Mouse (Mus musculus) embryonic facial prominence, embryonic 14.5 days (tissue): ENCODE results near the gene Brsk1. TPM values are rescaled to one million over a fixed set of nuclear protein-coding genes. Genes with fewer than 3 reads are reported as not detected.
A peak's percentile ranks its signal among the peaks of the same experiment; 100 is the strongest.

Experiments
- ATAC-seq: fragments of 200-750 bp; cut with Nextera tagmentation; 2 replicates; pipeline ENCODE4 v1.8.0; 2017; ENCODE audit warnings: low read depth, moderate number of reproducible peaks, moderate TSS enrichment
- DNase-seq: peaks from one replicate; pipeline ENCODE4 v3.0.0-alpha.2; 2015; ENCODE audit warnings: low spot score
- H3K27ac ChIP-seq: fragments of 300-500 bp; sonication (generic); replicated peaks from 2 replicates; pipeline ENCODE4 v1.5.1; 2014; ENCODE audit warnings: low read depth, mild to moderate bottlenecking, low read length, moderate library complexity
- H3K27me3 ChIP-seq: fragments of 300-500 bp; sonication (generic); replicated peaks from 2 replicates; pipeline ENCODE4 v1.6.1; 2014; ENCODE audit warnings: low read length; ENCODE audit not compliant: control insufficient read depth, insufficient read depth
- H3K36me3 ChIP-seq: fragments of 300-500 bp; sonication (generic); 2 replicates; pipeline ENCODE4 v1.6.1; 2014; ENCODE audit warnings: low read length, mixed read lengths; ENCODE audit not compliant: control insufficient read depth, insufficient read depth
- H3K4me1 ChIP-seq: fragments of 300-500 bp; sonication (generic); 2 replicates; pipeline ENCODE4 v1.6.1; 2014; ENCODE audit warnings: antibody characterized with exemption, low read length; ENCODE audit not compliant: control insufficient read depth, insufficient read depth
- H3K4me2 ChIP-seq: fragments of 300-500 bp; sonication (generic); 2 replicates; pipeline ENCODE4 v1.6.1; 2014; ENCODE audit warnings: low read depth, mild to moderate bottlenecking, low read length, moderate library complexity, mixed read lengths
- H3K4me3 ChIP-seq: fragments of 300-500 bp; sonication (generic); 2 replicates; pipeline ENCODE4 v1.5.1; 2014; ENCODE audit warnings: low read depth, mild to moderate bottlenecking, low read length
- H3K9ac ChIP-seq: fragments of 300-500 bp; sonication (generic); 2 replicates; pipeline ENCODE4 v1.6.1; 2014; ENCODE audit warnings: low read depth, mild to moderate bottlenecking, low read length, moderate library complexity, mixed read lengths
- H3K9me3 ChIP-seq: fragments of 300-500 bp; sonication (generic); 2 replicates; pipeline ENCODE4 v1.6.1; 2016; ENCODE audit warnings: low read length; ENCODE audit not compliant: control insufficient read depth
- WGBS: fragments of 180-500 bp; shearing (Covaris S2); extraction: QIAGEN DNeasy Blood & Tissue Kit; methylation state at CpG from one replicate; pipeline ENCODE4 v1.1.7; 2014; 5-methylcytosine and 5-hydroxymethylcytosine counted together
- polyA plus RNA-seq: library from polyadenylated mRNA; unstranded; fragments of >200 nt; fragmentation: Nextera tagmentation; extraction: Ambion mirVana; gene quantifications from 2 replicates; pipeline ENCODE4 v1.2.1, GENCODE M21; 2014

Brsk1 gene
- polyA plus RNA-seq, 1 experiment from 2014 or later, result 1.6 TPM

DNA sequence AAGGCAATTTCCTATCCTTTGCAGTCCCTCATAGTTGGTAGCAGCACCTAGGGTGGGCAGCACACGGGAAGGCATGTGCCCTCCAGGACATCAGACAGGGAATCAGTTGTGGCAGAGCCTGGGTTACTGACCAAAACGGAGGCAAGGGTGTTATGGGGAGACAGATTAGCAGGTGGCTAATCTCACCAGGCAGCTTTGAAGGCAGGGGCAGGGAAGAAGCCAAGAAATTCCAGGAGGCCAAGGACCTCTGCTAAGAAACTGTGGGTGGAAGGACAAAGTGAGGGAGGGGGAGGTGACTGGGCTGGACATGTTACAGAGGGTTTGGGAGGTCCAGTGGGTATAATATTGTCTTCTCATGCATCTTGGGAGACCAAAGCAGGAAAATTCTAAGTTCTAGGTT is 53.0 kb downstream of the Brsk1 start:
- WGBS, result 66% methylated on average over 2 of the region's 2 CpGs
- no peak overlapping the region for H3K9ac ChIP-seq
- H3K27ac ChIP-seq, result no peak overlapping the region
- no peaks in the 10 kb centered on the region for H3K9me3 ChIP-seq
- no peak for ATAC-seq
- H3K4me2 ChIP-seq, result no peak overlapping the region
- peaks cover 18% of the 10 kb centered on the region for H3K4me1 ChIP-seq
- no peak overlapping the region for H3K4me3 ChIP-seq
- DNase-seq, result no peak
- no peaks in the 10 kb centered on the region for H3K27me3 ChIP-seq
- H3K36me3 ChIP-seq, result peaks cover 48% of the 10 kb centered on the region

DNA sequence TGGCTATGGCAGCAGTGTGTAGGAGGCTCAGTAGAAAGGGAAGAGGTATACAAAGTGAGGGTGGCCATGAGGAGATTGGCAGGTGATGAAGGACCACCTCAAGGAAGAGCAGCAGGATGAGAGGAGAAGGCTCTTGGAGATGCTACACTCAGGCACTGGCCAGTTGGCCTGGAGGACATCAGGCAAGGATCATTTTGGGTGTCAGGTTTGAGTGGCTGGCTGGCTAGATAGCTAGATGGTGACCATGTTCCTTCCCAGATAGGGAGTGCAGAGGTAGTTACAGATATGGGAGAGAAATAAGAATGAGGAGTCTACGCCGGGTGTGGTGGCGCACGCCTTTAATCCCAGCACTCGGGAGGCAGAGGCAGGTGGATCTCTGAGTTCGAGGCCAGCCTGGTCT is 54.5 kb downstream of the Brsk1 start:
- no peak overlapping the region for H3K9ac ChIP-seq
- DNase-seq (no peak), ATAC-seq (no peak)
- WGBS, result 95% methylated on average over 6 of the region's 6 CpGs
- H3K4me2 ChIP-seq, result no peak overlapping the region
- no peaks in the 10 kb centered on the region for H3K9me3 ChIP-seq
- no peaks in the 10 kb centered on the region for H3K27me3 ChIP-seq
- H3K4me3 ChIP-seq, result no peak overlapping the region
- no peak overlapping the region for H3K27ac ChIP-seq
- peaks cover 48% of the 10 kb centered on the region for H3K36me3 ChIP-seq
- H3K4me1 ChIP-seq, result peaks cover 13% of the 10 kb centered on the region

DNA sequence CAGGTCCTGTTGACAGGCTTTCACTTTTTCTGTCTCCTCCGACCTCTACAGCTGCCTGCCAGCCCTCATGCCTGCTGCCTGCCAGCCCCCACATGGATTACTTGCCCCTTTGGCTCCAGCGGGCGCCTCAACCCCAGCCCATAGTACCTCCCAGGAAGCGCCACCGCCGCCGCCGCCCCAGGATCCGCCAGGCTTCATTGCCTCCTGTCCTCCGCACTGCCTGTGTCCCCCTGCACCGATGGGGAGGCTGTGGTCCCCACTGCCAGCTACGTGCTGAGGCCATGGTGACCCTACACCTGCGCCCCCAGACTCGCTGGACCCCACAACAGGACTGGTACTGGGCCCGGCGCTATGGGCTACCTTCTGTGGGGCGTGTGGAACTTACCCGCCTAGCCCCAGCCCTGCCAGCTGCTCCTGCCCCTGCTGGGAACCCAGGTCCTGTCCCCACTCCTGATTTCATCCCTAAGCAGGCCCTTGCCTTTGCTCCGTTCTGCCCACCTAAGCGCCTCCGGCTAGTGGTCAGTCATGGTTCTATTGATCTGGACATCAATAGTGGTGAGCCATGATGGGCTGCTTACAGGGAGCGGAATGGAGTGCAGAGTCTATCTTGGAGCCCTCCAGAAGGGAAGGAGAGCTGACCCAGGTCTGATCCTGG is 56.0 kb downstream of the Brsk1 start:
- no peaks in the 10 kb centered on the region for H3K9me3 ChIP-seq
- DNase-seq, result no peak
- H3K4me2 ChIP-seq, result no peak overlapping the region
- no peak overlapping the region for H3K4me3 ChIP-seq
- peaks cover 5% of the 10 kb centered on the region; the same call in 1 of the 2 replicates for H3K4me1 ChIP-seq
- no peak overlapping the region for H3K27ac ChIP-seq
- no peaks in the 10 kb centered on the region for H3K27me3 ChIP-seq
- WGBS, result 82% methylated on average over 22 of the region's 22 CpGs
- no peak overlapping the region for H3K9ac ChIP-seq
- H3K36me3 ChIP-seq, result peaks cover 48% of the 10 kb centered on the region
- no peak for ATAC-seq

DNA sequence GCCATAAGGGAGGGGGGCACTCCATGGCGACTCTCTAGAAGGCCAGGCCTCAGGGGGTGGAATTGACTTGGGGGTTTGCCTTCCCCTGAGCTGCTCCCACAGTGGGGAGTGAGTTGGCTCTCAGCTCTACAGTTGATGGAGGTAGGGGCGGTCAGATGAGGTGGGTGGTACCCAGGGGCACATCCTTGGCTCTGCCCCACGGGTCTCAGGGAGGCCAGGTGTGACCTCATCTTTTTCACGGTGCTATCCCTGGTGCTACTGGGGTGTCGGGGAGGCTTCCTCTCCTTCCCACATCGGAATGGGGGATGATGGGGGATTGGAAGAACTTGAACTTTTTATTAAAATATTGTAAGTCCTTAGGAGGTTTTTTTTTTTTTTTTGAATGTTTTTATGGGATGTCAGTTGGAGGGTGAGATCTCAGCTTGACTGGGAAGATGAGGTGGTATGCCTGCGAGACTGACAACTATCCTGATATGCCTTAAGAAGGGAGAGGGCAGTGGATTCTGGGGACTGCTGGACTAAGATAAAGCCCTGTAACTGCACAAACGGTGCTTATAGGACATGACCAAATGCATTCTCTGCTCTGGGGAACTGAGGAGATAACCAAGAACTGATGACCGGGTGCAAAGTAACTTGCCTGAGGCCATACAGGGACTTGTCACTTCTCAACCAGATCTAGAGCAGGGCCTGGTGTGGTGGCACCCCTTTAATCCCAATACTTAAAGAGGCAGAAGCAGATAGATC is 56.9 kb downstream of the Brsk1 start:
- no peaks in the 10 kb centered on the region for H3K27me3 ChIP-seq
- peaks cover 9% of the 10 kb centered on the region for H3K4me1 ChIP-seq
- H3K9me3 ChIP-seq, result no peaks in the 10 kb centered on the region
- ATAC-seq, result no peak
- no peak overlapping the region for H3K27ac ChIP-seq
- 79% methylated on average over 8 of the region's 9 CpGs for WGBS
- no peak overlapping the region for H3K9ac ChIP-seq
- no peak overlapping the region for H3K4me2 ChIP-seq
- peaks cover 42% of the 10 kb centered on the region for H3K36me3 ChIP-seq
- no peak overlapping the region for H3K4me3 ChIP-seq
- no peak for DNase-seq

DNA sequence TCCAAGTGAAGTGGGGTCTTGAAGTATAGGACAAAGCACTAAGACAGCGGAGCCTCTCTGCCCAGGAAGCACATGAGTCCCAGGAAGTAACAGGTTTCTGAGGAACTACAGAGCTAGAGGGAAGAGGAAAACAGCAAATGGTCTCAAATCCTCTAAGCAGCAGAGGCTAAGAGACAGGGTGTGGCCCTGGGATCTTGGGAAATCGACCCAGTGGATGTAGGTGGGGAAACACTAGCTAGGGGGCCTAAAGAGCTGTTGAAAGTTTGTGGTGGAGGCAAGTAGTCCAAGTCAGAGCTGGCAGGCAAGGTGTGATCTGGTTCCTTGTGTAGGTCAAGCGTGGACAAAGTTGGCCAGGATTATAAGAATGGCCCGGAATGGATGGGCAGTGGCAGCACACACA is 57.9 kb downstream of the Brsk1 start:
- Histone ChIP-seq H3K4me2 (no peak overlapping the region), H3K27me3 (no peaks in the 10 kb centered on the region)

DNA sequence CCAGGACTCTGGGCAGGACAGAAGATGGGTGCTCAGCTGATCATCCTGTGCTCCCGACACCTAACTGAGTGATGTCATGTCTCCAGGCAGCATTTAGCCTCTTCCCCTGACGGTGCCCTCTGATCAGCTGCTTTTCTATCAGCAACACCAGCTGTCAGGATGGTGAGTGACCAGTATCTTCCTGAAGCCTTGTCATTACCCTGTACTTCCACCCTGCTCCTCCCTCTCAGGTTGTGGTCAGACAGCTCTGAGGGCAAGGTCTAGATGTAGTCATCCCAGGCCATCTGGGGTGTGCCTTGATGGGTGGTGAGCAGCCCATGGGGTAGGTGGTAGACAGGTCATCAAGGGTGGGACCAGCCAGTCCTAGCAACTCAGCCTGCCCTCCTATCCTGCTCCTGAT is 58.8 kb downstream of the Brsk1 start:
- Histone ChIP-seq H3K4me3 (no peak overlapping the region), H3K9me3 (no peaks in the 10 kb centered on the region), H3K9ac (no peak overlapping the region), H3K4me2 (no peak overlapping the region), H3K4me1 (peaks cover 14% of the 10 kb centered on the region), H3K27me3 (no peaks in the 10 kb centered on the region), H3K36me3 (peaks cover 25% of the 10 kb centered on the region), H3K27ac (no peak overlapping the region)
- ATAC-seq (no peak), DNase-seq (no peak)
- 80% methylated on average over 2 of the region's 2 CpGs for WGBS

More for the DNA sequence above, 57.9 kb downstream of the Brsk1 start:
- DNase-seq, result no peak
- no peak overlapping the region for H3K9ac ChIP-seq
- H3K4me1 ChIP-seq, result peaks cover 14% of the 10 kb centered on the region
- no peak for ATAC-seq
- 83% methylated on average over 4 of the region's 4 CpGs for WGBS
- no peak overlapping the region for H3K4me3 ChIP-seq
- no peak overlapping the region for H3K27ac ChIP-seq
- no peaks in the 10 kb centered on the region for H3K9me3 ChIP-seq
- peaks cover 32% of the 10 kb centered on the region for H3K36me3 ChIP-seq

DNA sequence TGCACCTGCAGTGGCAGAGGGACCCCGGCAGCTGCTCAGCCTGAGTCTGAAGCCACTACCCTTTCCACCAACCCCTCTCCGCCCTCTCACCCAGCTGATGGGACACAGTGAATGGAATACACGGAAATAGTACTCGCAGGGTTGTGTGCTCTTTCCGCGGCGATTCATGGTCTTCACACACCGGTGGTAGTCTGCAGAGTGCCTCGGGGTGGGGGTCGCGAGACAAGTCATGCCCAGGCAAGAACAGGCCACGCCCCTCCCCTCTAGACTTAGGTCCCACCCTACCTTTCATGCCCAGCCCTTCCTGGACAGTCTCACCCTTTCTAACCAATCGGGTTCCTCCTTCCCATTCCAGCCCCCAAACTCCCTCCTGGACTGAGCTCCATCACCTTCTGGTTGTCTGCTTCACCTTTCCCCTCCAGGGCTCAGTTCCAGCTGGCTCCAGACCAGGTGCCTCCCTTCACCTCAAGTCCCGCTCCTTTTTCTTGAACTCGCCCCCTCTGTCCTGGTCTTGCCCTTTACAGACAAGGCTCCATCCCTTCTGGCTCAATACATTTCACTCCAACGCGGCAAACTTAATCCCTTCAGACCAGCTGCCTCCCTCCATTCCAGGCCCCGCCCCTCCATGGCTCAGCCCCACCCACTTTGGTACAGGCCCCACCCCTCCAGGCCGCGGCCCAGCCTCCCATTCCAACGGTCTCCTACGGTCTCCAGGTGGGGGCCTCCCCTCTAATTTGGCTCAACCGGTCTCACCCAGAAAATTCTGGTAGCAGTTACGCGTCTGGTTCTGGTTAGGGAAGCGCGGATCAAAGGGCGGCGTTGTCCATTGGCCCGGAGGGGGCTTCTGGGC is 61.8 kb downstream of the Brsk1 start:
- H3K4me2 ChIP-seq, result peak overlapping the region; percentile 63
- DNase-seq (peak; percentile 57), ATAC-seq (peak; percentile 78)
- H3K9me3 ChIP-seq, result no peaks in the 10 kb centered on the region
- H3K36me3 ChIP-seq, result 0 out of 2 replicates have a peak, but pooled peaks cover under 1% of the 10 kb centered on the region
- H3K4me1 ChIP-seq, result peaks cover 14% of the 10 kb centered on the region
- no peaks in the 10 kb centered on the region for H3K27me3 ChIP-seq
- peak overlapping the region; percentile 53 for H3K27ac ChIP-seq
- peak overlapping the region; percentile 26 for H3K9ac ChIP-seq
- H3K4me3 ChIP-seq, result peak overlapping the region; percentile 41
- WGBS, result 2% methylated on average over 28 of the region's 30 CpGs

DNA sequence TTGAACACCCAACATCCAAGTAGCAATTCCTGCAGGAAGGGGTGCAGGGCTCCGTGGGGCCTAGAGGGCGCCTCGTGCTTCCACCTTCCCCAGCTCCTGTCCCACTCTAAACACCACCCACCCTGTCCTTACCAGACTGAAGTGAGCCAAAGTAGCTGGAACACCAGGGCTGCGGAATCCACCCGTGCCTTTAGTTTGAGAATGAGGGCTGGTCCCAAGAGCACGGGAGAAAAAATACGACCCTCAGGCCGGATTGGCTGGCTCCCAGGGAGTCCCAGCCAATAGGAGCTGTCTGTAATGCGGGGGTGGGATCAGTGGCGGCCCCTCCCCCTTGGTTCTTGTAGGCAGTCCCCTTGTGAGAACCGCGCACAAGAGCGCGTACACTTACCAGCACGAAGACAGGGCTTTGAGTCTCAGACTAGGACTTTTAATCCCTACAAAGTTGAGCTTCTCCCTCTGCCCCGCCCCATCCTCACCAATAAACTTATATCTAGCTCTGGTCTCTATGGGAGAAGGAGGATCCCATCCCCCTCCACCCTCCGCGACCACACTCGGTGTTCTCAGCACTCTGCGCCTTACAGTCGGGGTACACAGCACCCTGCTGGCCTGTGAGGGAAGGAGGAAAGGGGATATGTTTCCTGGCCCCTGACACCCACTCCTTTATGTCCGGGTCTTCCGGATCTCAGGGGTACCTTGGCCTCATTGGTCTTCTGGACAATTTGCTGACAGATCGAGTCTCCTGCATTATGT is 62.6 kb downstream of the Brsk1 start, which contains the start of gene Cox6b2:
Gene Cox6b2 (minus strand): TSS at position 274 of the 750 bp plus-strand sequence.
- H3K9ac ChIP-seq, result peak within 1 kb of the TSS; percentile 26
- peak within 1 kb of the TSS; percentile 41 for H3K4me3 ChIP-seq
- H3K4me1 ChIP-seq, result peaks cover 14% of the 10 kb centered on the region
- no peaks in the 10 kb centered on the region for H3K9me3 ChIP-seq
- DNase-seq (peak; percentile 97), ATAC-seq (peak; percentile 94)
- peak within 1 kb of the TSS; percentile 63 for H3K4me2 ChIP-seq
- H3K27ac ChIP-seq, result peak within 1 kb of the TSS; percentile 53
- no peaks in the 10 kb centered on the region for H3K36me3 ChIP-seq
- no peaks in the 10 kb centered on the region for H3K27me3 ChIP-seq
- WGBS, result 4% methylated on average over 24 of the region's 24 CpGs
